Mouse (Mus musculus): ENCODE measurements around the gene Spin2f. TPM values are rescaled to one million over a fixed set of nuclear protein-coding genes. Genes with fewer than 3 reads are reported as not detected.
"Not testable (repeated sequence)": the region's sequence is repeated elsewhere in the genome, so short reads cannot be mapped to it uniquely, and the experiment has no call there.

The Spin2f gene
- polyA plus RNA-seq (2016; fragmentation: Nextera tagmentation; extraction: Ambion mirVana) = not detected in 2 replicates

- not testable (repeated sequence) for H3K27ac ChIP-seq; H3K4me1 ChIP-seq; H3K9me3 ChIP-seq; H3K4me2 ChIP-seq (replicated peaks); H3K27me3 ChIP-seq; H3K4me3 ChIP-seq; H3K36me3 ChIP-seq; H3K9ac ChIP-seq; ATAC-seq (ENCODE audit: insufficient number of reproducible peaks, insufficient read depth, low FRiP score, low TSS enrichment)
- WGBS = 19% methylated on average over 1 of the region's 6 CpGs
These were observed at the start of gene Spin2f for GRCm38 (mm10) chrX:31253594-31253993. Gene Spin2f, plus strand, starts transcription at chrX:31253894.

DNA sequence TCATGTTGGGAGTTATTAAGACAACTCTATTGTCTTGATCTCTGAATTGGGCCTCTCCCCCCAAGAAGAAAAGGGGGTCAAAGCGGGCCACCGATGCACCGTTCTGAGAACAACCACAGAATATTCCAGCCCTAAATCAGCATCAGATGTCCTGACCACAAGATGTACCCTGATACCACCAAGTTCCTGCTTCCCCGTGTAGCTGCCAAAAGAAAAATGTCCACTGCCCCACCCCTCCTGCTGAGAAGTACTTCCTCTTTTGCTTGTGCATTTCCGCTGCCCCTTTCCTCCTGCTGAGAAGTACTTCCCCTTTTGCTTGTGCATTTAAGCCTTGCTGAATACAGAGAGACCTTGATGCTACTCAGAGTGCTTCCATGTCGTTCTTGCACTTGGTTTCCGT, 41.6 kb upstream of the Spin2f start:
- WGBS = 90% methylated on average over 7 of the region's 7 CpGs

GRCm38 (mm10) chrX:31223536-31223935, 30.2 kb upstream of the Spin2f start:
- H3K9ac ChIP-seq; H3K27me3 ChIP-seq; ATAC-seq (ENCODE audit: insufficient number of reproducible peaks, insufficient read depth, low FRiP score, low TSS enrichment); H3K4me3 ChIP-seq; H3K4me2 ChIP-seq (replicated peaks); H3K36me3 ChIP-seq; H3K4me1 ChIP-seq; H3K27ac ChIP-seq: not testable (repeated sequence)
- WGBS = 85% methylated on average over 9 of the region's 9 CpGs
- peaks cover 20% of the 10 kb centered on the region for H3K9me3 ChIP-seq

More for the DNA sequence above, 41.6 kb upstream of the Spin2f start:
- H3K27me3 ChIP-seq; H3K36me3 ChIP-seq; H3K4me1 ChIP-seq; H3K4me3 ChIP-seq; H3K4me2 ChIP-seq (replicated peaks); ATAC-seq (ENCODE audit: insufficient number of reproducible peaks, insufficient read depth, low FRiP score, low TSS enrichment); H3K27ac ChIP-seq; H3K9ac ChIP-seq: not testable (repeated sequence)
- peaks cover 22% of the 10 kb centered on the region for H3K9me3 ChIP-seq

GRCm38 (mm10) chrX:31235088-31235487, 18.6 kb upstream of the Spin2f start:
- H3K4me2 ChIP-seq (replicated peaks); H3K27ac ChIP-seq; H3K4me1 ChIP-seq; H3K4me3 ChIP-seq; H3K27me3 ChIP-seq; ATAC-seq (ENCODE audit: insufficient number of reproducible peaks, insufficient read depth, low FRiP score, low TSS enrichment); H3K9ac ChIP-seq; H3K36me3 ChIP-seq: not testable (repeated sequence)
- peaks cover 31% of the 10 kb centered on the region for H3K9me3 ChIP-seq
- WGBS = 67% methylated on average over 4 of the region's 4 CpGs

GRCm38 (mm10) chrX:31241754-31242153, 11.9 kb upstream of the Spin2f start:
- H3K4me2 ChIP-seq (replicated peaks); H3K27ac ChIP-seq; H3K4me3 ChIP-seq; H3K4me1 ChIP-seq; H3K9ac ChIP-seq; H3K36me3 ChIP-seq; ATAC-seq (ENCODE audit: insufficient number of reproducible peaks, insufficient read depth, low FRiP score, low TSS enrichment); H3K27me3 ChIP-seq; H3K9me3 ChIP-seq: not testable (repeated sequence)
- 76% methylated on average over 3 of the region's 3 CpGs for WGBS

Other genes starting within 250 kb of the Spin2f start
- not detected in 2 replicates for gene Btbd35f29, start 136.2 kb upstream of the Spin2f start, polyA plus RNA-seq (2016; fragmentation: Nextera tagmentation; extraction: Ambion mirVana)
- gene Btbd35f26, start 82.6 kb downstream of the Spin2f start, polyA plus RNA-seq (2016; fragmentation: Nextera tagmentation; extraction: Ambion mirVana) = not detected in 2 replicates
- not detected in 2 replicates for gene Btbd35f19, start 130.0 kb downstream of the Spin2f start, polyA plus RNA-seq (2016; fragmentation: Nextera tagmentation; extraction: Ambion mirVana)